Mouse (Mus musculus) layer of hippocampus, adult 9-10 months (tissue): ENCODE measurements at regions not wholly inside any gene's neighbourhood (a gene's known extent, or its start where the extent isn't known, plus 50 kb on each side); places are given as distances from the start of the nearest gene placed in this dataset.
"Not testable (repeated sequence)": the region's sequence is repeated elsewhere in the genome, so short reads cannot be mapped to it uniquely, and the experiment has no call there.

ENCODE experiments used
- DNase-seq: peaks from one replicate; pipeline ENCODE4 v3.0.0; 2022; ENCODE audit warnings: low spot score

- DNase-seq = no peak
These were observed 50.7 kb upstream of the Rabgap1l start for GRCm38 (mm10) chr1:160843671-160844070.

DNA sequence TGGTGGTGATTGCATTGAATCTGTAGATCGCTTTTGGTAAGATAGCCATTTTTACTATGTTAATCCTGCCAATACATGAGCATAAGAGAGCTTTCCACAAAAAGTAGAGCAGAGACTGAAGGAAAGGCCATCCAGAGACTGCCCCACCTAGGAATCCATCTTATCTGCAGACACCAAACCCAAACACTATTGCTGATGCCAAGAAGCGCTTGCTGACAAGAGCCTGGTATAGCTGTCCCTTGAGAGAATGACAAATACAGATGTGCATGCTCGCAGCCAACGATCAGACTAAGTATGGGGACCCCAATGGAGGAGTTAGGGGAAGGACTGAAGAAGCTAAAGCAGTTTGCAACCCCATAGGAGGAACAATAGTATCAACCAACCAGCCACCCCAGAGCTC lies 51.7 kb upstream of the Rabgap1l start:
- not testable (repeated sequence) for DNase-seq

DNA sequence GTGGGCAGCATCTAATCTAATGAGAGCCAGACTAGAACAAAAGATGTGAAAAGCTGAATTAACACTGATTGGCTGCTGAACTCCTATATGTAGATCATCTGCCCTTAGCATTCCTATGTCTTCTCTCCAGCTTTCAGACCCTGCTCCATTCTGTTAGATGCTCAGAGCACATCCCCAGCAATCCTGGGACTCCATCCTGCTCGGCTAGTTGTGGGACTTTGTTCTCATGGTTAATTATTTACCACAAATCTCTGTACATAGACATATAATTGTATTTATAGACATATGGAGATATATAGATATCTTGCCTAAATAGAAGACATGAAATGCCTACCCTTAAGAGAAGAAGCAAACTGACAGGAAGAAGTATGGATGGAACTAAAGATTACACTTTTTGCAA lies 55.5 kb upstream of the Rc3h1 start:
- DNase-seq = no peak

GRCm38 (mm10) chr1:160854410-160854809 lies 51.8 kb upstream of the Rc3h1 start:
- no peak for DNase-seq

DNA sequence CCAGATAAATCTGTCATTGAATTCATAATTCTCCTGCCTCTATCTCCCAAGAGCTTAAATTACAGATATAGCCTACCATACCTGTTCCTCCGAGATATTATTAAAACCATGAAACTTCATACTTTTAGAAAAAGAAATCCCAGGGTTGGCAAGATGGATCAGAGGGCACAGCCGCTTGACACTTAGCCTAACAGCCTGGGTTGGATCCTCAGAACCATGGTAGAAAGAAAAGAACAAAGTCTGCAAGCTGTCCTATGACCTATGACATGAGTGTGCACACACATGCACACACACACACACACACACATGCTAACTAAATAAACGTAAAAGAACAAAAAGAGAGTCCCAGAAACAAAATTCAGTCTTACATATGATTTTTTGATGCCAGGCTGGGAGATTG lies 50.8 kb upstream of the Rc3h1 start:
- DNase-seq = no peak

DNA sequence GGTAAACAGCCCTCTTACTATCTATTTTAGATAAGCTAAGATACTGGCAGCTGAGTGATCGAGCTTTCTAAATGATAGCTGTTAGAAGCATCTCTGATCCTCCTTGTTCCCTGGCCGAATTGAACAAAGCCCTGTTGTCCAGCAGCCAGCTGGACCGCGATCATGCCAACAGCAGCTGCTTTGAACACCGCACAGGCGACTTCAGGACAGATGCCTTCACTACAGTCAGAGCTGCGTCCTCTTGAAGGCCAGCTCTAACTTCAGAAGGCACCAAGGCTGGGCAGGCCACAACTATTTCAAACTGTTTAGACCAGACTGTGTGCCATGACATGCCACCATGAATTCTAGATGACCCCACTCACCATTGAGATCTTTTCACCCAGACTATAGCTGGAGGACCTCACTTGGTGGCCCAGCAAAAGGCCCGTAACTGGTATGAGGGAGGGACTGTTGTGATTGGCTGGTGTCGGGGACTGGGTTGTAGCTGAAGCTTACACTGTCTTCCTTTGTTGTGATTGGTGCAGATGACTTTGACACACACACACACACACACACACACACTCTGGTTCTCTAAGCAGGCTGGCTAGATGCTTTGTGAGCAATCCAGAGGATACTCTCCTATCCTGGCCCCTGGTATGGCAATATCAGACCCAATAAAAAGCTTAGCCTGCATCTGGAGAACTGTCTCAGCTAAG lies 50.1 kb upstream of the Rc3h1 start:
- peak; percentile 32 for DNase-seq
